In genomic region chr17:5874565-5874964, GRCm38 (mm10) we compare ENCODE assay signal across 19 mouse cellular contexts. TPM values are rescaled to one million over a fixed set of nuclear protein-coding genes. Genes with fewer than 3 reads are reported as not detected.
DNase-seq lines count a peak whose midpoint lies in the region; ATAC-seq and TF ChIP-seq lines count a peak whose summit lies in the region.
"Had no signal": no experiment of that assay in that cellular context is flagged by ENCODE, and none has a peak within 500 bp of the region (broad histone marks: within the 10 kb centered on the region; RNA-seq: fewer than 3 reads in every experiment).

No protein-coding gene starts in this region.

- no peak overlapping the region for H3K4me3 ChIP-seq in stomach, embryonic 14.5 days (ENCODE audit: low read depth, low read length)
- no peak overlapping the region for H3K4me3 ChIP-seq in stomach, postnatal 0 days (ENCODE audit: low read depth, low read length)
- H3K4me3 ChIP-seq in ES-E14 (ENCODE audit: insufficient read depth in 1 of 2, low read depth in 1 of 2, low read length in 2 of 2, poor library complexity in 1 of 2, severe bottlenecking in 1 of 2) = no peak overlapping the region
- no peak overlapping the region for H3K4me3 ChIP-seq in intestine, embryonic 16.5 days (ENCODE audit: low read length)
- H3K4me3 ChIP-seq: embryonic facial prominence, embryonic 13.5 days; forebrain, embryonic 12.5 days; heart, embryonic 10.5 days had no signal

- no peak overlapping the region for H3K4me2 ChIP-seq in stomach, embryonic 14.5 days (replicated peaks; ENCODE audit: low read depth, low read length)
- no peak overlapping the region for H3K4me2 ChIP-seq in stomach, postnatal 0 days (replicated peaks; ENCODE audit: low read depth)
- no peak overlapping the region for H3K4me2 ChIP-seq in intestine, embryonic 16.5 days (ENCODE audit: low read depth, low read length)
- H3K4me2 ChIP-seq: embryonic facial prominence, embryonic 13.5 days; forebrain, embryonic 12.5 days; hindbrain, embryonic 14.5 days had no signal

- ATAC-seq in stomach, embryonic 14.5 days (ENCODE audit: insufficient number of reproducible peaks, insufficient read depth, low FRiP score, low read depth) = no peak
- ATAC-seq in stomach, postnatal 0 days (ENCODE audit: low FRiP score, low TSS enrichment) = no peak
- peak; percentile 49; the same call in 1 of the 2 replicates for ATAC-seq in intestine, embryonic 16.5 days
- no peak for ATAC-seq in CD4-positive, CD25-positive, alpha-beta regulatory T cell, adult 4 months
- ATAC-seq: forebrain, postnatal 0 days had no signal

- peak overlapping the region; percentile 48; the same call in 1 of the 2 replicates for H3K27ac ChIP-seq in stomach, embryonic 14.5 days (ENCODE audit: low read length)
- H3K27ac ChIP-seq in stomach, postnatal 0 days (replicated peaks) = no peak overlapping the region
- H3K27ac ChIP-seq in ES-E14 (ENCODE audit: insufficient read depth, low read depth, low read length, poor library complexity, severe bottlenecking) = peak overlapping the region; percentile 24; the same call in 1 of the 2 replicates
- H3K27ac ChIP-seq in intestine, embryonic 16.5 days (ENCODE audit: low read length) = peak overlapping the region; percentile 26
- H3K27ac ChIP-seq: embryonic facial prominence, embryonic 13.5 days; forebrain, embryonic 12.5 days; heart, embryonic 10.5 days; hindbrain, embryonic 14.5 days had no signal

- no peaks in the 10 kb centered on the region for H3K9me3 ChIP-seq in stomach, embryonic 14.5 days (ENCODE audit: control insufficient read depth, low read depth, low read length)
- no peaks in the 10 kb centered on the region for H3K9me3 ChIP-seq in stomach, postnatal 0 days (ENCODE audit: control insufficient read depth, low read length)
- H3K9me3 ChIP-seq in ES-E14 (ENCODE audit: control insufficient read depth, insufficient read depth, low read depth, low read length) = no peaks in the 10 kb centered on the region
- H3K9me3 ChIP-seq in intestine, embryonic 16.5 days (ENCODE audit: control insufficient read depth, low read length) = no peaks in the 10 kb centered on the region
- H3K9me3 ChIP-seq: embryonic facial prominence, embryonic 13.5 days; forebrain, embryonic 12.5 days; heart, embryonic 10.5 days had no signal

- no peak for DNase-seq in stomach, postnatal 0 days (ENCODE audit: low spot score)
- DNase-seq in ES-E14 (ENCODE audit: low read depth, low spot score) = no peak
- DNase-seq in cerebellum, postnatal 4 days (ENCODE audit: low spot score in 2 of 2) = no peak
- DNase-seq: adrenal gland, postnatal 14 days; cerebellum, adult 11-12 months; cerebellum, adult 9-10 months; cerebellum, postnatal 25 days; forebrain, postnatal 0 days; gastrocnemius, postnatal 36 days; heart, adult 18-20 months; heart, postnatal 10 days; kidney, adult 11 months had no signal

- no peak overlapping the region for H3K9ac ChIP-seq in stomach, embryonic 14.5 days (replicated peaks; ENCODE audit: low read depth, low read length)
- no peak overlapping the region for H3K9ac ChIP-seq in stomach, postnatal 0 days (ENCODE audit: low read length)
- H3K9ac ChIP-seq in ES-E14 (ENCODE audit: insufficient read depth, low read depth, low read length, poor library complexity, severe bottlenecking) = no peak overlapping the region
- H3K9ac ChIP-seq in intestine, embryonic 16.5 days (ENCODE audit: low read depth, low read length) = no peak overlapping the region
- H3K9ac ChIP-seq: embryonic facial prominence, embryonic 13.5 days; forebrain, embryonic 12.5 days; forebrain, postnatal 0 days; hindbrain, embryonic 14.5 days had no signal

- no peak for TF ChIP-seq CTCF in stomach, postnatal 0 days (IDR thresholded peaks at IDR 0.05; ENCODE audit: low read depth)

- in situ Hi-C loops in ES-E14 (cut with MboI; ENCODE audit: low sequenced_read_pairs in 2 of 2, unreplicated experiment in 2 of 2) = no loop called here

- no peaks in the 10 kb centered on the region for H3K27me3 ChIP-seq in stomach, embryonic 14.5 days (ENCODE audit: control insufficient read depth, insufficient read depth, low read length)
- no peaks in the 10 kb centered on the region for H3K27me3 ChIP-seq in stomach, postnatal 0 days (ENCODE audit: control insufficient read depth, insufficient read depth, low read length)
- no peaks in the 10 kb centered on the region for H3K27me3 ChIP-seq in intestine, embryonic 16.5 days (replicated peaks; ENCODE audit: control insufficient read depth, insufficient read depth, low read length)
- H3K27me3 ChIP-seq: embryonic facial prominence, embryonic 13.5 days; forebrain, embryonic 12.5 days had no signal

- peaks cover 8% of the 10 kb centered on the region; the same call in 1 of the 2 replicates for H3K4me1 ChIP-seq in stomach, embryonic 14.5 days (ENCODE audit: control insufficient read depth, insufficient read depth, low read length)
- peaks cover 5% of the 10 kb centered on the region; the same call in 1 of the 2 replicates for H3K4me1 ChIP-seq in stomach, postnatal 0 days (replicated peaks; ENCODE audit: control insufficient read depth, insufficient read depth)
- H3K4me1 ChIP-seq in ES-E14 (ENCODE audit: control insufficient read depth in 2 of 2, insufficient read depth in 2 of 2, low read length in 2 of 2, poor library complexity in 1 of 2) = peaks cover 0 to 9% of the 10 kb centered on the region in 2 experiments; a peak in 3 of 4 replicates
- peaks cover 26% of the 10 kb centered on the region for H3K4me1 ChIP-seq in intestine, embryonic 16.5 days (ENCODE audit: control insufficient read depth, insufficient read depth, low read length)

- 97% methylated on average over 1 of the region's 1 CpGs for WGBS in stomach, embryonic 14.5 days
- WGBS in stomach, postnatal 0 days = 81% methylated on average over 1 of the region's 1 CpGs
- WGBS in intestine, embryonic 16.5 days = 86% methylated on average over 1 of the region's 1 CpGs

- no peak for TF ChIP-seq EP300 in stomach, postnatal 0 days (optimal IDR thresholded peaks at IDR 0.05)

- no peaks in the 10 kb centered on the region for H3K36me3 ChIP-seq in stomach, embryonic 14.5 days (ENCODE audit: control insufficient read depth, insufficient read depth, low read length)
- H3K36me3 ChIP-seq in stomach, postnatal 0 days (ENCODE audit: control insufficient read depth, insufficient read depth, low read length) = no peaks in the 10 kb centered on the region
- no peaks in the 10 kb centered on the region for H3K36me3 ChIP-seq in ES-E14 (ENCODE audit: control insufficient read depth, insufficient read depth, low read length, poor library complexity, severe bottlenecking)
- no peaks in the 10 kb centered on the region for H3K36me3 ChIP-seq in intestine, embryonic 16.5 days (ENCODE audit: control insufficient read depth, insufficient read depth, low read length)
- H3K36me3 ChIP-seq: embryonic facial prominence, embryonic 13.5 days; forebrain, embryonic 12.5 days; heart, embryonic 10.5 days had no signal

TF ChIP-seq in ES-E14, 5 proteins besides CTCF, POLR2A, EP300 and RAD21:
- TF ChIP-seq ZC3H11A (IDR thresholded peaks at IDR 0.05; ENCODE audit: borderline replicate concordance, low read depth, low read length) (no peak), ZNF384 (IDR thresholded peaks at IDR 0.05; ENCODE audit: low read depth, low read length) (no peak), HCFC1 (IDR thresholded peaks at IDR 0.05; ENCODE audit: borderline replicate concordance, insufficient read depth, low read length) (no peak), MAFK (IDR thresholded peaks at IDR 0.05; ENCODE audit: insufficient read depth, low read depth, low read length) (no peak), CHD2 (IDR thresholded peaks at IDR 0.05; ENCODE audit: low read depth, low read length) (no peak)
TF ChIP-seq in ES-E14: peak in this region for 0.

RNA-seq across cellular contexts. Expression of gene Snx9, which starts 33.4 kb away (rescaled TPM):
- 39.9 and 40.5 TPM in 2 replicates for polyA plus RNA-seq in stomach, embryonic 14.5 days (2014; fragmentation: Nextera tagmentation; extraction: Ambion mirVana)
- 34.8 and 36.3 TPM in 2 replicates for polyA plus RNA-seq in stomach, postnatal 0 days (2015; fragmentation: Nextera tagmentation; extraction: Ambion mirVana)
- total RNA-seq in ES-E14 (2012; rRNA removed) = 8.2 and 8.8 TPM in 2 replicates
- 52.6 and 61.6 TPM in 2 replicates for polyA plus RNA-seq in intestine, embryonic 16.5 days (2015; fragmentation: Nextera tagmentation; extraction: Ambion mirVana)
- polyA plus RNA-seq in CD4-positive, CD25-positive, alpha-beta regulatory T cell, adult 4 months (2017; shearing (Covaris generic)) = 1 to 10 TPM; 4.3 to 4.9 TPM
